Mouse (Mus musculus) erythroblast, embryonic 14.5 days (primary cell): ENCODE measurements around the gene Pigx. TPM values are rescaled to one million over a fixed set of nuclear protein-coding genes. Genes with fewer than 3 reads are reported as not detected.

ENCODE experiments used
- H3K27me3 ChIP-seq: 2 replicates; pipeline ENCODE4 v1.6.1; 2012; ENCODE audit warnings: inconsistent platforms; ENCODE audit not compliant: control insufficient read depth
- H3K36me3 ChIP-seq: 2 replicates; pipeline ENCODE4 v1.6.1; 2012; ENCODE audit warnings: mild to moderate bottlenecking, inconsistent platforms; ENCODE audit not compliant: control insufficient read depth
- H3K4me1 ChIP-seq: 2 replicates; pipeline ENCODE4 v1.6.1; 2012; ENCODE audit warnings: inconsistent platforms; ENCODE audit not compliant: control insufficient read depth
- H3K4me3 ChIP-seq: replicated peaks from 2 replicates; pipeline ENCODE3; 2012; ENCODE audit warnings: moderate library complexity, mild to moderate bottlenecking, inconsistent platforms
- H3K9me3 ChIP-seq: 2 replicates; pipeline ENCODE4 v1.6.1; 2012; ENCODE audit warnings: low read length, inconsistent platforms, mixed read lengths; ENCODE audit not compliant: control insufficient read depth
- GATA1 ChIP-seq: IDR thresholded peaks from 2 replicates; pipeline ENCODE4 v1.6.1; 2012; ENCODE audit warnings: low read length, inconsistent platforms, mixed read lengths
- TAL1 ChIP-seq: IDR thresholded peaks from 3 replicates; pipeline ENCODE4 v1.6.1; 2012; ENCODE audit warnings: low read length, inconsistent platforms, mixed read lengths
- polyA plus RNA-seq: library from polyadenylated mRNA; stranded (reverse); fragments of >175 nt; gene quantifications from 2 replicates; pipeline ENCODE4 v1.2.3, GENCODE M21; 2012

Gene Pigx
- polyA plus RNA-seq, 1 experiment, result 0.18 TPM

GRCm38 (mm10) chr16:32042367-32042766 is 57.2 kb downstream of the Pigx start:
- Histone ChIP-seq H3K4me1 (no peaks in the 10 kb centered on the region), H3K4me3 (no peak overlapping the region), H3K36me3 (peaks cover 62% of the 10 kb centered on the region), H3K9me3 (no peaks in the 10 kb centered on the region), H3K27me3 (no peaks in the 10 kb centered on the region)
- TF ChIP-seq TAL1, result no peak
- TF ChIP-seq GATA1, result no peak

Other genes with a start within 250 kb of the Pigx start
- gene Meltf, start 220.9 kb downstream of the Pigx start, polyA plus RNA-seq, result 0.01 TPM in 1 of 2 replicates, not detected in the other
- 0.02 TPM in 1 of 2 replicates, not detected in the other for gene Pigz, start 165.9 kb downstream of the Pigx start, polyA plus RNA-seq
- 5.5 and 5.9 TPM in 2 replicates for gene 0610012G03Rik, start 151.2 kb downstream of the Pigx start, polyA plus RNA-seq
- 5.8 and 7.7 TPM in 2 replicates for gene Ncbp2, start 151.2 kb downstream of the Pigx start, polyA plus RNA-seq
- gene Senp5, start 96.5 kb downstream of the Pigx start, polyA plus RNA-seq, result 0.06 and 0.07 TPM in 2 replicates
- 0.41 and 0.52 TPM in 2 replicates for gene Pak2, start 20.4 kb downstream of the Pigx start, polyA plus RNA-seq
- gene Cep19, start 60 bp upstream of the Pigx start, polyA plus RNA-seq, result 0.02 and 0.11 TPM in 2 replicates
- 0.17 and 0.60 TPM in 2 replicates for gene Nrros, start 65.9 kb upstream of the Pigx start, polyA plus RNA-seq
- not detected in 2 replicates for gene Bex6, start 80.1 kb upstream of the Pigx start, polyA plus RNA-seq
- gene Fbxo45, start 147.4 kb upstream of the Pigx start, polyA plus RNA-seq, result 0.35 and 0.37 TPM in 2 replicates
- 1.6 and 2.4 TPM in 2 replicates for gene Wdr53, start 147.5 kb upstream of the Pigx start, polyA plus RNA-seq
- not detected in 2 replicates for gene Smco1, start 171.7 kb upstream of the Pigx start, polyA plus RNA-seq
- 0.71 and 0.79 TPM in 2 replicates for gene Rnf168, start 177.7 kb upstream of the Pigx start, polyA plus RNA-seq
- 0.14 and 0.39 TPM in 2 replicates for gene Ubxn7, start 232.5 kb upstream of the Pigx start, polyA plus RNA-seq